Mouse (Mus musculus) frontal cortex, adult 2 months (tissue): ENCODE results near the gene Rev1. TPM values are rescaled to one million over a fixed set of nuclear protein-coding genes. Genes with fewer than 3 reads are reported as not detected.

Source experiments
- DNase-seq, 2 experiments: peaks; one replicate each; pipeline ENCODE4 v3.0.0; 2022; ENCODE audit warnings: low spot score in 1 of 2; ENCODE audit errors: extremely low spot score in 1 of 2
- polyA plus RNA-seq: library from polyadenylated mRNA; depleted of rRNA; stranded (reverse); fragments of >200 nt; gene quantifications from 2 replicates; pipeline ENCODE4 v1.2.3, GENCODE M21; 2012; rRNA removed

Rev1 gene
- polyA plus RNA-seq: 34.4 and 36.3 TPM in 2 replicates

DNA sequence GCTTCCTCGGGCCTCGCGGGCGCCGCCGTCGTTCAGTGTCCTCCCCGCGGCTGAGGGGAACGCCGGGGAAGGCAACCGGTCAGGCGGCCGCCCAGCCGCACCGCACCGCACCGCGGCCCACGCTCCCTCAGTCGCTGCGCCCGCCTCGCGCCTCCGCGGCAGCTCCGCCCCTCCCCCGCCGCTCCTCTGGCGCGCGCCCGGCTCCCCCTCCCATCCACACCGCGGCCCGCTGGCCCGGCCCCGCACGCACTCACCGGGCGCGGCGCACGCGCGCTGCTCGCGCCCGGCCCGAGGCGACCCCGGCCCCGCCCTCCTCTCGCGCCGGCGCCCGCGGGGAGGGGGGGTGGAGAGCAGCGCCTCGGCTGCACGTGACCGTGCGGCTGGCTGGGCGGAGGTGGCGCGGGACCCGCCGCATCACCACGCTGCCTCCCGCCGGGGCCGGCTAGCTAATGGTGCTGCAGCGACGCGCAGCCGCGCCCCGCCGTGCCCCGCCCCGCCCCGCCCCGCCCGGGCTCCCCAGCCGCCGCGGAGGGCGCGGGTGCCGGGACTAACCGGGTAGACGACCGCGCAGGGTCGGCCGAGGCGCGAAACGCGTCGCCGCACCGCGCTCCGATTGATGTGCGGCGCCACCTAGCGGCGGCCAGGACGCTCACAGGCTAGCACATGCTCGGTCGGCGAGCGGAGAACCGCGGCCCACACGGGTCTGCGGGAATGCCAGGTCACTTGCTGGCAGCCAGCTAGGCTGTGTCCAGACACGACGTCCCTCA is at the start of gene Rev1:
Rev1 (minus strand) TSS at position 301 of the 767 bp plus-strand sequence.
- peak; percentile 85 to 93 for DNase-seq

DNA sequence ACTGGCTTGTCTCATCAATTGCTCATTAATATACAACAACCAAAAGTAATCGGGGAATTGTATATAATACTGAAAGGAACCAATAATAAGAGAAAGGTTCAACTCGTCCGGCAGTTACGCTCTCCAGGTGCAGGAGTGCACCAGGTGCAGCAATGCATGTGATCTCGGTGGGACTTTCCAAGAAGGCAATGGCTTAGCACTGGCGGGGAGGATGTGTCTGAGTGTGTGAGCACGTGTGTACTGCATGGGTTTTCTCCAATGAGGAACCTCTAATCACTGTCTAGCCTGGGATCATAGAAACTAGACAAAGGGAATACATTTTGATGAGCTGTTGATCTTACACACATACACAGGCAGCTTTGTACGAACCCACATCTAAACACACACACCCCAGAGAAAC is 49.3 kb upstream of the Rev1 start:
- no peak for DNase-seq

DNA sequence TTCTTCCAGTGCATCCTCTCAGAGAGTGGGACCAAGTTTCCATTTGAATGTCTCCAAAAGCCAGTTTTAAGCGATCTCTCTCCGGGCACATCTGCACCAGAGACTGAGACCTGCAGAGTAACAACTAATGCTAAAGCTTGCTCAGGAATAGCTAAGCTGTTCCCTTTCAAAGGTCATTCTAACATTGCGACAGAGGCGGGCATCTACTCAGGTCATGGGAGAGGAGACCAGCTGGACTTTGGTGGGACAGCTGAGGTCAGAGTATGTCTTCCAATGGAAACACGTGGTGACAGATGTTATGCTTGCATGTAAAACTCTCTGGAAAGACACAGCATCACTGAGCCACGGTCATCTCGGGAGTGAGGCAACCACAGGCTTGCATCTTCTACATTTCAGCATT is 46.5 kb upstream of the Rev1 start:
- no peak for DNase-seq

DNA sequence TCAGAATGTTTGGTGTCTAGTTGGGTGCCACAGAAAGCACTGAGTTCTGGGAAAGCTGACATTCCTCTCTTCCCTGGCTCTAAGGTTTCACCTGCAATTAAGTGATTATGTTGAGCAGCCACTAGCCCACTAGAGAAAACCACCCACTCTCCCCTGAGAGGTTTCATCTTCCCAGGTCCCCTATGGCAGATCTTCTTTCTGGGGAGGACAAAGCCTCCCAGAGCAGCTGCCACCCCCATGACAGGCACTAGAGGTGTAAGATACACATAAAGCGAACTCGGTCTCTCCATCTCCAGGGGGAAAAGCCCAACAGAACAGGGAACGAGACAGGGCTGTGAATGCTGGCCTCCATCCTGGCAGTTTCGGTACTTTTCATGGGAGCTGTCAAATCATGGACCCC is 42.3 kb upstream of the Rev1 start:
- DNase-seq: no peak

DNA sequence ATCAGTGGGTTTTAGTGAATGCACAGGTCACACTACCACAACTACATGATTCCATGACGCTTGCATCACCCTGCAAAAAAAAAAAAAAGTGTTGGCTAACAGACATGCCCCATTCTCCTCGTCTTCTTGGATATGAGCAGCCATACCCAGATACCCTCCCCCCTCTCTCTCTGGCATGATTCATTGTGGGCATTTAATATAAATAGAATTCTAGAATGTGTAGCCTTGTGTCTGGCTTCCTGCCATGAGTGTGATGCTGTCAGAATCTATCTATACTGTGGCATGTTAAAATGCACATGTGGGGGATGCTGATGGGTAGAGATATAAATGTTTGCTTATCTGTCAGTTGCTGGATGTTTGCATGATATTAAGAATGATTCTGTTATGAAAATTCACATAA is 36.1 kb upstream of the Rev1 start:
- DNase-seq: peak in 1 of 2 experiments; percentile 49

DNA sequence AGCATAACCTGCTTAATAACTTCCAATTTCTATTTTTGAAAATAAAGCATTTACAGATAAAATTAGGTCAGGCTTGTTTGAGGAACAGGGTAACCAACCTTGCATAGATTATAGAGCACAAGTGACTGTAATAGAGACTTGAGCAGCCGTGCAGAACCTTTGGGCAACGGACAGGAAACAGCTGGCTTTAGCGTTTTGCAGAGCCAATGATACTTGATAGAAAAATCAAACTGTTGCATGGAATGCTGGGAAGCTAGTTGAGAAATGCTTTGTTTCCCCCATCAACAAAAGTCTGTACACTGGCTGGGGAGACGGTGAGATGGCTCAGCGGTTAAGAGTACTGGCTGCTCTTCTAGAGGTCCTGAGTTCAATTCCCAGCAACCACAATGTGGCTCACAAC is 20.5 kb upstream of the Rev1 start:
- DNase-seq: no peak

DNA sequence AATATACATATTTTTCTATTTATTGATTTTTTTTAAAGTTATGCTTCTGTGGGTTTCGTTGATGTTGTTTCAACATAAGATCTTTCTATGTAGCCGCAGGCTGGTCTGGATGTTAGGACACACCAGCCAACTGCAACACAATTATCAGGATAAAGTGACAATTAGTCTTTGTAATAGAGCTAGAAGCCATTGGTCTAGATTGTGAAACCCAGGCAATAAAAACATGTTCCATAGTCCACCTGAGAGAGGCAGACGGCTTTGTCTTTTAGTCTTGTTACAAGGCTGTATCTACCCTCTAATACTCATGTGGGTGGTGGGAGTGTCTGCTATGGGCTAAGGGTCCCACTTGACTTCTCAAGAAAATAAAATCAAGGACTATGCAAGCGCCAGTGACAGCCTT is 16.4 kb upstream of the Rev1 start:
- no peak for DNase-seq

DNA sequence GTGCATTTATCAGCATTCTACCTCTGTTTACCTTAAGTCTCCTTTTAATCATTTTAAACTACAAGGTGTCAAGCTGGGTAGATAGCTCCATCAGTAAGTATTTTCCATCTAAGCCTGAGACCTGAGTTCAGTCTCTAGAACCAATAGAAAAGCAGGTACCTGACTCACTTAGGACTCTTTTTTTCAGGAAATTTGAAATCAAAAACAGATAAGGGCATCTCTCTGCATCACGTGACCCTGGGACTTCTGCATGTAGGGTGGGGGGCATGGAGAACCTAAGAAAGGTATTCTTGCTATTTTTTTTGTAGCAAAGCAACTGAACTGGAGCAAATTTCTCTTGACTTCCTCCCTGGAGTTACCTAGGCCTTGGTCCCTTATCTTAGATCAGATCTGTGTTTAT is 11.8 kb upstream of the Rev1 start:
- DNase-seq: no peak

DNA sequence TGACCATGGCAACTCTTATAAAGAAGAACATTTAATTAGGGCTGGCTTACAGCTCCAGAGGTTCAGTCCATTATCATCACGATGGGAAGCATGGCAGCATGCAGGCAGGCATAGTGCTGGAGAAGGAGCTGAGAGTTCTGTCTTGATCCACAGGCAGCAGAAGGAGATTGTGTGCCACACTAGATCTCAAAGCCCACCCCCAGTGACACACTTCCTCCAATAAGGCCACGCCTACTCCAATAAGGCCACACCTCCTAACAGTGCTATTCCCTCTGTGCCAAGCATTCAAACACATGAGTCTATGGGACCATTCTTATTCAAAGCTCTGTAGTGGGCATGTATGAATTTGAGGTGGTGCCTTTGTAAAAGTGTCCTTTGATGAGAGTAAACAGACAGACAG is 11.3 kb upstream of the Rev1 start:
- DNase-seq: no peak

DNA sequence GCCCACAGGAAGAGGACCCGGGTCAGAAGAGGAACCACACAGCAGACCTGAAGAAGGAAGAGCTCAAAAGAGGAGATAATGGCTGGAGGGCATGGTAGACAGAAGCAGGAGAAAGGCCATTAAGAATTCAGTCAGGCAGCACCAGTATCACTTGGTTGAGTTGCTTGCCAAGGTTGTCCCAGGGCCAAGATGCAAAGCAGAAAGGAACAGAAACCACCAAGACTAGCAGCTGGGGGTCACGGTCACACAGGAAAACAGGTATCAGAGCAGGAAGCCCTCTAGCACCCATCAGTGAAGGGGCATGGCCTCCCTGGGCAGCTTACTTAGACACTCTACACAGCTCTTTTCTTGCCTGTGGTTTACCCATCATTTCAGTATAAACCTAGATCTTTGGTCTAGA is 9.8 kb upstream of the Rev1 start:
- no peak for DNase-seq

DNA sequence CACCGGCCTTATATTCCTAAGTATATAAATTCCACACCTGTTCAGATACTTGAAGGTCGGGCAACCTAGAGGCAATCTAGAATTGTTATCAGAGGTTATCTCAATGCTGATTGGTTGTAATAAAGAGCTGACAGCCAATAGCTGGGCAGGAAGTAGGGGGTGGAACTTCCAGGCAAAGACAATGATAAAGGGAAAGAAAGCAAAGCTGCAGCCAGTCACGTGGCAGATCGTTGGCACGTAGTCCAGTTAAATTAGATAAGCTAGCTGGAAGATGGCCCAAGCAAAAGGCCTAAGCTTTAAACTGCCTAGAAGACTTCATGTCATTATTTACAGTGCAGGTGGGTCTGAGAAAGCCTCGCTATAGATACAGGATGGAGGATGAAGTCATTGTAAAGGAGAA is 3.3 kb upstream of the Rev1 start:
- DNase-seq: no peak

DNA sequence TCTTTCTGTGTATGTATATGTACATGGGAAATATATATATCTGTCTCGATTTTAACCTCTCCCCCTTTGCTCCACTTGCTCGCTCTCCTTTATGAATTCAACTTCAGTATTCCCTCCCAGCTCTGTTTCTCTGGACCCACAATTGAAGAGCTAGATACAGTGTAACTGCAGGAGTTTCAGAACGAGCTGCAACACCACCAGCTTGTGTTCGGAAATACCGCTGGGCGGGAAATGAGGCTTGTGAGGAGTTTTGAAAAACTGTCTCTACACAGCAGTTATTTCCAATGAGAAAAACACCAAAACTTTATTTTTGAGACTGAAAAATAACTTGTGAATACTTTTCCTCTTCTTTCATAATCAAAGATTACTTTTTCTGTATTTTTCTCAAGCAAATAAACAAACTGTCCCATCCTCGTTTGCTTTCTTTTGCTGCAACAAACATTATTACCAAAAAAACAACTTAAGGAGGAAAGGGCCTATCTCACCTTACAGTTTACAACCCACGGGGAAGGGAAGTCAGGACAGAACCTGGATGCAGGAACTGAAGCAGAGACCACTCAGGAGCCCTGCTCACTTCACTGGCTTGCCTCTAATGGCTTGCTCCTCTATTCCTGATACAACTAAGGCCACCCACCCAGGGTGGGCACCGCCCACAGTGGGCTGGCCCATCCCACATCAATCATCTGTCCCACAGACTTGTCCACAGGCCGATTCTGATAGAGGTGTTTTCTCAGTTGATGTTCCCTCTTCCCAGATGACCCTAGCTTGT is 1.3 kb upstream of the Rev1 start:
- no peak for DNase-seq

DNA sequence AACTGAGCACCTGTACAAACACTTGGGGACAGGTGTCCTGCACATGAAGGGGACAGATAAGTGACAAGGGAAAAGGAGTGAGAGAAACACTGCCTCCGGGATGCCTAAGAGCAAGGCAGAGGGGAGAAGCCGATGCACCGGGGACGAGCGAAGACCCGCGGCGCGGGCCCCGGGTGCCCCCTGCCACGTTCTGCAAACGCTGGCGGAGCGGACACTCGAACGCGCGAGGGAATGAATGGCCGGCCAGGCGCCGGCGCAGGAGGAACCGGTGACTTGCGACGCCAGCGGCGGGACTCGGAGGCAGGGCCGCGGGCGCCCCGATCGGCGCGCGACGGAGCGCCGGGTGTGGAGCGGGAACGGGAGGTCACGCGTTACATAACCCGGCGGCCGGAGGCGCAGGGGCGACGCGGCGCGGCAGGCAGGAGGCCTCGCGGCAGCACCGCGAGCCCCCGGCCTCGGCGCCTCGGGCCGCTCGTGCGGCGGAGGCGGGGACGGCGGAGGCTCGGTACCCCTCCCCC is 623 bp downstream of the Rev1 start:
- DNase-seq: peak in 1 of 2 experiments; percentile 47

DNA sequence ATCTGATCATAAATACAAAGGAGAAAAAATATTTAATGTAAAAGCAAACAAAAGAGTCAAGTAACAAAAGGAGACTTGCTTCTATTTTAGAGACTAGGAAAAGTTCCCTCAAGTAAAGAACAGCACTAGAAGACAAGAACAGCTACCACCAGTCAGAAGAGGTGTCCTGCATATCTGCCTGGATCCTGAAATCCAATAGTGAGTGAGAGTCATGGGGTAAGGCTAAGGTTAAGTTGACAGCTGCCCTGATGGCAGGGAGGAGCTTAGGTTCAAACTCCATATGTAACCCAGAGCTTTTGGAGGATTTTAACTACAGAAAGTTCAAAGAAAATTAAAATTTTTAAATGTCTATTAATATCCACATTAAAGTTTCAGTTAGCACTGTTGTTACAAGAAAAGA is 2.6 kb downstream of the Rev1 start:
- DNase-seq: no peak

DNA sequence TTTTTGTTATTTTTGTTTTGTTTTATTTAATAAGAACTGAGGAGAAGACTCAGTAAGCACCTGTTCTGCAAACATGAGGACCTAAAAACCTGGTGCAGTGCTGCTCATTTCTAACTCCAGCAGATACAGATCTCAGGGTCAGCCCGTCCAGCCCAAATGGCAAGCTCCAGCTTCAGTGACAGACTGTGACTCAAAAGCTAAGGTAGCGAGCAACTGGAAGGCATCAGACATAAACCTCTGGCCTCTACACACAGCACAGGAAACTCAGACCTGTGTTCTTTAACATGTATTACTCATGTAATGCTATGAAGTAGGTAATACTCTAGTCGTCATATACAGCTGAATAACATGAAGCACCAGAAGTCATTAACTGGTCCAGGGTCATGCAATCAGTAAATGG is 3.2 kb downstream of the Rev1 start:
- no peak for DNase-seq

DNA sequence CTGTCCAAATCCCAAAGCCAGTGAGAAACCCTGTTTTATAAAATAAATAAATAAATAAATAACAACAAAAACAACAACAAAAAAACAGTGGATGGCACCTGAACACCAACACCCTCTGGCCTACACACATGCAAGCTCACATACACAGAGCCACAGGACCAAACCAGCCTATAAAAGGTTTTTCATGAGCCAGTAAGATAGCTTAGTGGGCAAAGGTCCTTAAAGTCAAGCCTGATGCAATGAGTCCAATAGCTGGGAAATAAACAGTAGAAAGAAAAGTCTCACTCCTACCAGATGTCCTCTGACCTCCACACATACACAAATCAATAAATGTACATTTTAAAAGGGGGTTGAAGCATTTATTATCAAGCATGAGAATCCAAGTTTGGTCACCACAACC is 5.3 kb downstream of the Rev1 start:
- DNase-seq: no peak

DNA sequence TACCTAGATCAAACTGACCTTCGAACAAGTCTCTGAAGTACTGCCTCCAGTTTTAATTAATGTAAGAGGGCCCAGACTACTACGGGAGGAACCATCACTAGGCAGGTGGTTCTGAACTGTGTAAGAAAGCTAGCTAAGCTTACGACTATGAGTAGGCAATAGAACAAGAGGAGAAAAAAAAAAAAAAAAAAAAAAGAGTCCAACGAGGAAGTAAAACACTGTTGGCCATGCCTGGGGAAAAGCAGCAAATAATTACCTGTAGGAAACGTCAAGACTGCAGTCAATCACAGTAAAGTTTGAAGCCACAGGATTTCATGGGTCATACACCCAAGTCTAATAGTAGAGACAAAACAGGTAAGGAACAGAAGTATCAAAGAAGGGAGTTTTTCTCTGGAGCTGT is 8.7 kb downstream of the Rev1 start:
- no peak for DNase-seq

DNA sequence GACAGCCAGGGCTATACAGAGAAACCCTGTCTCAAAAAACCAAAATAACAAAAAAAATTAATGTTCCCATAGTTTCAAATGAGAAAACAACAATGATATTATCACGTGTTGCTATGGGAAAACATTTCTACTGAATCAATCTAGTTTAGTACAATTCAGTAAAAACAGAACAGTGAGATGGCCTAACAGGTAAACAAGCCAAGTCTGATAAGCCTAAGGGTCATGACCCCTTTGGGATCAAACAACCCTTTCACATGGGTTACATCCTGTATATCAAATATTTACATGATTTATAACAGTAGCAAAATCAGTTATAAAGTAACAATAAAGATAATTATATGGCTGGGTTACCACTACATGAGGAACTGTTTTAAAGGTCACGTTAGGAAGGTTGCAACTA is 11.0 kb downstream of the Rev1 start:
- DNase-seq: no peak

DNA sequence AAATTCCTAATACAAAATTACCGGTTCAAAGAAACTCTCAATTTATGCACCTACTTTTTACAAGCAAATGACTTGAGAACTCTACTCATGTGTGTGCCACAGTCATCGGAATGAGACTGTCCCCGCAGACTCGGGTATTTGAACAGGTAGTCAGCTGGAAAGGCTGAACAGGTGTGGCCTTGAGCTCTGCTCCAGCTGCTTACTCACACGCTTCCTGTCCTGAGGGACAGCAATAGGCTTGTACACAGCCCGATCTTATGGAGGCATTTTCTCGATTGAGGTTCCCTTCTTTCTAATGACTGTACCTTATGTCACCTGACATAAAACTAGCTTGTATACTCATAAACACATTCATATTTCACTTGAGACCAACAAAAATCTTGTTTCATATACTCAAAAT is 19.8 kb downstream of the Rev1 start:
- no peak for DNase-seq

DNA sequence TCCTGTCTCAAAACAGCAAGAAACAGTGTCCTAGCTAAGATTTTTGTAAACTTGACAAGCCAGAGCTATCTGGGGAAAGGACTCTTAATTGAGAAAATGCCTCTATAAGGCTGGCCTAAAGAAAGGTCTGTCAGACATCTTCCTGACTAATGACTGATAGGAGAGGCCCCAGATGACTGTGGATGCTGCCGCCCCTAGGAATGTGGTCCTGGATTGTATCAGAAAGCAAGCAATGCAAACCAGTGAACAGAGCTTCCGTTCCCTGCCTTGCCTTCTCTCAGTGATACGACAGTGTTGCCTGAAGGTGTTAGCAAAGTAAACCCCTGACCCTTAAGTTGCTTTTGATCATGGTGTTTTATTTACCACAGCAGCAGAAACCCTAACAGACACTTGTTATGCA is 25.8 kb downstream of the Rev1 start:
- DNase-seq: no peak

DNA sequence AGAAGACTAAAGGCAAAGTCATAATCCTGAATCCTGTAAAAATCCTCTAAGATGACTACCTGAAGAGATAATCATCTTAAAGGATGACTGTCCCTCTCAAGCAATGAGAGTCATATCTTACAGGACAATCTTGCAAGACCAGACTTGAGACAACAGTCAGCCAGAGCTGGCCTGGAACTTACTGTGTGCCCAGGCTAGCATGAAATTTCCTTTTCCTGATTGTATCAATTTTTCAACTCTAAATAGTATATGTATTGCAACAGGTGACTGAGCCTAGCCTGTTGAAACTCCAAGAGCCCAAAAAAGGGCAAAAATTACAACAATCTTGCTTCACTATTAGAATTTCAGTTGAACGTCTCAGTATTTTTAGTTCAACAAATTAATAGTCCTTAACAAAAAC is 26.4 kb downstream of the Rev1 start:
- DNase-seq: no peak

DNA sequence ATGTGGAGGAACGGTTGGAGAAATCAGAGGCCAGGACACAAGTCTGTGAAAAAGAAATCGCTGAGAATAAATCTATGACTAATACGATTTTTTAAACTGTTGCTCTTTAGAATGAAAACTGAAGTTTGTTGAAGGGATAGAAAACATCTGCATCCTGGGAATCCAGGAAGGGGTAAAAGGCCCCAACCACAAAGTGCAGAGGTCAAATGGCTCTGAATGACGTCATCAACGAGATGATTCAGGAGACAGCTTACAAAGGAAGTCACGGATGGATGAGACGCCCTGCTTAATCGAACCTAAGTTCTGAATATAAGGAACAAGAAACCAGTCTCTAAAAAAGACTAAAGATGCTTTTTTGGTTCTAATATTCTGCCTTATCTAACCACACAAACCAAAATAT is 48.3 kb downstream of the Rev1 start:
- DNase-seq: no peak
